Mouse (Mus musculus) spleen, postnatal 0 days (tissue): Measurements from ENCODE around the gene Dkc1. TPM values are rescaled to one million over a fixed set of nuclear protein-coding genes. Genes with fewer than 3 reads are reported as not detected.

ENCODE experiments used
- polyA plus RNA-seq: library from polyadenylated mRNA; unstranded; fragments of >200 nt; fragmentation: Nextera tagmentation; extraction: Ambion mirVana; gene quantifications from 2 replicates; pipeline ENCODE4 v1.2.1, GENCODE M21; 2015

Dkc1 gene
- polyA plus RNA-seq = 119 and 123 TPM in 2 replicates

DNA sequence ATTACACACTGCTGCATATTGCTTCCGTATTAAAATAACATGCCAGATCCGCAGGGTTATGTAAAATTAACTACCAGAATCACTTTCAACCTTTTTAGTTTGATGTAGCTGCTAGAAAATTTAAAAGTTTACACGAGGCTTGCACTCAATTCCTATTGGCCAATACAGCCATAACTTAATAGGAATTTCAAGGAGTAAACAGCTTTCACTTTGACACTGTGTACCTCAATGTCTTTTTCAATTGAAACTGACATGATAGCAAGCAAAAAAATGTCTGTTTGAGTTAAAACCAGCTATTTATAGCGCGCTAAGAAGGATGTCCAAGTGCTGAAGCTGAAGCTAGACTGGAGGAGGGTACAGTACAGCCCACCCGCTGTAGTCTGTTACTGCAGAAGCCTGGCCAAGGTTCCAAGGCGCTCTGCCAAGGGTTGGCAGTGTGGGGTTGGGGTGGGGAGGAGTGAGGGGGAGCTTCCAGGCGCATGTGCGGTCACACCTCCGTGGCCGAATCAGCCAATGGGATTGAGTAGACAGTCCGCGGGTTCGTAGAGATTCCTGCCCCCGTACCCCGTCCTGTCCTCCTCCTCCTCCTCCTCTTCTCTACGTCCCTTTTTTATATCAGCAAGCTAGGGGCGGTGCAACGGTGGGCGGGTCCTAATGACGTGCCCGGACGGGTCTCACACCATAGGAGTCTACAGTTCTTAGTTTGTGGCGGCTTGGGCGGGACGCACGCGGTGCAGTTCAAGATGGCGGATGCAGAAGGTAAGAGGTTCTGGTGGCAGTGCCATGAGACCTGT lies at the start of gene Dkc1:
Gene Dkc1, plus strand, starts transcription at position 486 of the 794 bp plus-strand sequence.

DNA sequence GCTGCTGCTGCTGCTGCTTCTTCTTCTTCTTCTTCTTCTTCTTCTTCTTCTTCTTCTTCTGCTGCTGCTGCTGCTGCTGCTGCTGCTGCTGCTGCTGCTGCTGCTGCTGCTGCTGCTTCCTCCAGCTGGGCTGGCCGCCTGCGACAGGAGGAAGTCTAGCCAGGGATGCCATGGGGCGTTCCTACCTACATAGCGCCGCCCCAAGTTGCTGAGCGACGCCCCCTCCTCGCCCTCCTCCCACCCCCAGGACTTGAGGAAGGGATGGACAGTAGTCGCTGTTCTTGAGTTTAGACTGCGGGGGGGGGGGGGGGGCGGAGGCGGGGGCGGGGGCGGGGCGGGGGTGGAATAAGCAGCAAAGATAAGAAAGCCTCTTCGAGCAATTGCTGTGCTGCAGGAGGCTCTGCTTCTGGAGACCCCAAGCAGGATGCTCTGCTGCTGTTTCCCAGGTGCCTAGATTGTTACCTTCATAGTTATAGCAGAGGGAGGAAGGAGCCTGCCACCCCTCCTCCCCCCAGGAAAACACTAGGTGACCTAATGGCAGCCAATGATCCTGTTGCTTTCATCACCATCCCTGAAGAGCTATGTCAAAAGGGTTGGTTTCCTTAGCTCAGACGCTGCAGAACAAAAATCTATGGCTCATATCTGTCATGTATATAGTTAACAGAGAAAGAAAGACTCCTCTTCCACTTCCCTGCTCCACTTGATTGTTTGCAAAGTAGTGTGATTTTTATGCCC lies 10.7 kb upstream of the Dkc1 start, which contains the start of gene Gab3:
Gene Gab3, minus strand, starts transcription at position 685 of the 735 bp plus-strand sequence.

DNA sequence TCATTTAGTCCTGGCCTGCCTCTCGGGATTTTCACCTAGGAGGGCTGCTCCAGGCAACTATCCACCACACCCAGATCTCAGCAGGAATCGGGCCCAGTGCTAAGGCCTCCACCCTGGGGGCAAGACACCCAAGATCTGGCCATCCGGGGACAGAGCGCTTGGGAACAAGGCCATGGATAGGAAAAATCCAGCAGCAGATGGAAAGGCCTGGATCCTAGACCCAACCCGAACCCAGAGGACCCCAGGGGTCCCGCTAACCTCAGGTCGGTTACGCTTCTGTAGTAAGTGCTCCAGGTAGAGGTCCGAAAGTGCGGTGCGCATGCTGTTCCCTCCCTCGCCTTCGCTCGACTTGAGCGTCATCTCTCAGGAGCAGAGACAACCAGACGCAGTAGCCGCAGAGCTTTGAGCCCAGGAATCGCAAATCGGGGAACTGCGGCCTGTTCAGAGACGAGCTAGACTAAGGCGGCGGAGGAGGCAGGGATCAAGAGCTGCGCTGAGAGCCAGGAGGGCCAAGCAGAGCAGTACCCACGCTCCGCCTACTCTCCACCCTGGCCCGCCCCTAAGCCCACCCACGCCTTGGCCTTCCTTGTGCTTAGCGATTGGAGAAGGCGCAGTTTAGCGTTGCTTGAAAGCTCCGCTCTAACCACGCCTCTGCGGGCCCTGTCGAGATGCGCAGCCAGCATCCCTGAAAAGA lies 35.0 kb downstream of the Dkc1 start, which contains the start of gene Mpp1:
Gene Mpp1, minus strand, starts transcription at position 550 of the 694 bp plus-strand sequence.

Other genes with a start within 250 kb of the Dkc1 start
- 3.2 and 3.9 TPM in 2 replicates for gene Gab3, start 10.4 kb upstream of the Dkc1 start, polyA plus RNA-seq
- 88.0 and 88.3 TPM in 2 replicates for gene Mpp1, start 35.2 kb downstream of the Dkc1 start, polyA plus RNA-seq
- gene Smim9, start 67.9 kb downstream of the Dkc1 start, polyA plus RNA-seq = not detected in 2 replicates